Mouse (Mus musculus) kidney, adult 2 months (tissue): ENCODE results near the gene Vti1a.

ENCODE experiments used
- CTCF ChIP-seq: fragments of 200-500 bp; conservative IDR thresholded peaks from 2 replicates; pipeline ENCODE4 v1.5.1; 2011; ENCODE audit warnings: low read depth, mild to moderate bottlenecking, control low read depth, low read length, moderate library complexity, mixed read lengths; ENCODE audit not compliant: insufficient read depth, insufficient read length
- POLR2A ChIP-seq: fragments of 200-500 bp; IDR thresholded peaks from one replicate; pipeline ENCODE4 v1.6.1; 2011; ENCODE audit warnings: low read depth, low read length, control low read depth

GRCm38 (mm10) chr19:55508239-55508638, 192.1 kb downstream of the Vti1a start:
- TF ChIP-seq CTCF = no peak
- no peak for TF ChIP-seq POLR2A
